Mouse (Mus musculus) liver, postnatal 0 days (tissue): ENCODE measurements around the gene Etfbkmt. TPM values are rescaled to one million over a fixed set of nuclear protein-coding genes. Genes with fewer than 3 reads are reported as not detected.
"Not testable (repeated sequence)": the region's sequence is repeated elsewhere in the genome, so short reads cannot be mapped to it uniquely, and the experiment has no call there.

Experiments
- ATAC-seq: fragments of 200-750 bp; cut with Nextera tagmentation; 2 replicates; pipeline ENCODE4 v1.8.0; 2017; ENCODE audit warnings: mild to moderate bottlenecking, moderate library complexity
- DNase-seq: peaks from one replicate; pipeline ENCODE4 v3.0.0-alpha.2; 2016
- H3K27ac ChIP-seq: fragments of 300-500 bp; sonication (generic); 2 replicates; pipeline ENCODE4 v1.5.1; 2014; ENCODE audit warnings: antibody characterized with exemption, moderate library complexity, mild to moderate bottlenecking, low read depth
- H3K27me3 ChIP-seq: fragments of 300-500 bp; sonication (generic); 2 replicates; pipeline ENCODE4 v1.6.1; 2014; ENCODE audit warnings: low read length, control low read depth, mixed read lengths; ENCODE audit not compliant: insufficient read depth
- H3K36me3 ChIP-seq: fragments of 300-500 bp; sonication (generic); replicated peaks from 2 replicates; pipeline ENCODE4 v1.6.1; 2014; ENCODE audit warnings: mild to moderate bottlenecking, control low read depth, low read length, moderate library complexity, mixed read lengths; ENCODE audit not compliant: insufficient read depth
- H3K4me1 ChIP-seq: fragments of 300-500 bp; sonication (generic); 2 replicates; pipeline ENCODE4 v1.6.1; 2014; ENCODE audit warnings: antibody characterized with exemption, mild to moderate bottlenecking, control low read depth; ENCODE audit not compliant: insufficient read depth
- H3K4me2 ChIP-seq: fragments of 300-500 bp; sonication (generic); 2 replicates; pipeline ENCODE4 v1.6.1; 2014; ENCODE audit warnings: low read depth, mild to moderate bottlenecking, low read length, moderate library complexity, mixed read lengths
- H3K4me3 ChIP-seq: fragments of 300-500 bp; sonication (generic); 2 replicates; pipeline ENCODE4 v1.5.1; 2014; ENCODE audit warnings: low read depth, low read length
- H3K9ac ChIP-seq: fragments of 300-500 bp; sonication (generic); replicated peaks from 2 replicates; pipeline ENCODE4 v1.6.1; 2014; ENCODE audit warnings: mild to moderate bottlenecking, moderate library complexity
- H3K9me3 ChIP-seq: fragments of 300-500 bp; sonication (generic); 2 replicates; pipeline ENCODE4 v1.6.1; 2016; ENCODE audit warnings: mild to moderate bottlenecking, control low read depth, low read length, mixed read lengths
- CTCF ChIP-seq: sonication (generic); IDR thresholded peaks from 2 replicates; pipeline ENCODE4 v1.5.1; 2016; ENCODE audit warnings: antibody characterized with exemption, low read depth
- EP300 ChIP-seq: IDR thresholded peaks from 2 replicates; pipeline ENCODE4 v1.6.1; 2016; ENCODE audit warnings: antibody characterized with exemption, low read depth, mild to moderate bottlenecking
- WGBS: fragments of 180-500 bp; shearing (Covaris S2); extraction: QIAGEN DNeasy Blood & Tissue Kit; methylation state at CpG from one replicate; pipeline ENCODE4 v1.1.7; 2014; ENCODE audit not compliant: insufficient replicate concordance; 5-methylcytosine and 5-hydroxymethylcytosine counted together
- polyA plus RNA-seq: library from polyadenylated mRNA; unstranded; fragments of >200 nt; fragmentation: Nextera tagmentation; extraction: Ambion mirVana; gene quantifications from 2 replicates; pipeline ENCODE4 v1.2.1, GENCODE M21; 2015

Gene Etfbkmt
- polyA plus RNA-seq, 1 experiment from 2014 or later, result 9.7 TPM

DNA sequence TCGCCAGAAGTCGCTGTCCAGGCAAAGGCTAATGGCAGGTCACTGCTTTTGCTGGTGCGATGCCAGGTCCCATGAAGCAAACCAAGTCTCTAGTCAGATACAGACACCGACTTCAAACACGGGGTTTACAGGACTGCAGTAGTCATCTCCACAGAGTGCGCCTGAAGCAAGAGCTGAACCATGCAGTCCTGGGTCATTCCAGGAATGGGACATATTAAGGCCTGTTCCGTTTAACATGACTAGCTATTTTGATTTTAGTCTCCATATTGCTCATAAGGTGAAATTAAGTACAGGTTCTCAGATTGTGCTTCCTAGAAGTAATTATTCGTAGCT lies 49.2 kb downstream of the Etfbkmt start:
- ATAC-seq (peak; percentile 28), DNase-seq (no peak)
- Histone ChIP-seq H3K36me3 (0 out of 2 replicates have a peak, but pooled peaks cover under 1% of the 10 kb centered on the region), H3K4me2 (peak overlapping the region; percentile 85), H3K9me3 (no peaks in the 10 kb centered on the region), H3K27ac (peak overlapping the region; percentile 94), H3K4me3 (peak overlapping the region; percentile 75), H3K9ac (peak overlapping the region; percentile 89), H3K27me3 (no peaks in the 10 kb centered on the region), H3K4me1 (peaks cover 9% of the 10 kb centered on the region)
- TF ChIP-seq CTCF (0 out of 2 replicates have a peak, but pooled peaks have one; percentile 0), EP300 (no peak)
- whole genome bisulfite sequencing, result 30% methylated on average over 8 of the region's 8 CpGs

DNA sequence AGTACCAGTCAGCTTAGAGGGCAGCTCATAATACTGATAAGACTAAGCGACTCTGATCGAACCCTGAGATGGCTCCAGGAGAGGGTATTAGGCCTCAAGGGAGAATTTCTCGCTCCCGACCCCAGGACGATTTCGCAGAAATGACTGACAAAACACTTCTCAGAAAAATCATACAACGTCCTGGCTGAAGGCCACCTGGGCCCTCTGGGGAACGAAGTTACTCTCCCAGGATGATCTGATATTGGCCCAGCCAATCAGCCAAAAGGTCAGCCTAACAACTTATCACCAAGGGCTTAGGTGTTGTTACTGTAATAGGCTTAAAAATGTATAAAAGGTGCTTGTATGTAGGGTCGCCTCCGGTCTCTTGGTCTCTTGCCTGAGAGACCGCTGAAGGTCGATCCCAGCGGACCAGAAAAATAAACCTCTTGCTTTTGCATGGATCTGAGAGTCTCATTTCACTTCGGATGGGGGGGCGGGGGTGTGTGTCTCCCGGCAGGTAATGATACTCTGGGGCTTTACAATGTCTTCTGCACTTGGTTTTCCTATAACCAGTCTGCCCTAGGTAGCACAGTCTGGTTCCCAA lies 49.8 kb downstream of the Etfbkmt start:
- no peak overlapping the region for H3K9ac ChIP-seq
- peak overlapping the region; percentile 94; the same call in 1 of the 2 replicates for H3K27ac ChIP-seq

DNA sequence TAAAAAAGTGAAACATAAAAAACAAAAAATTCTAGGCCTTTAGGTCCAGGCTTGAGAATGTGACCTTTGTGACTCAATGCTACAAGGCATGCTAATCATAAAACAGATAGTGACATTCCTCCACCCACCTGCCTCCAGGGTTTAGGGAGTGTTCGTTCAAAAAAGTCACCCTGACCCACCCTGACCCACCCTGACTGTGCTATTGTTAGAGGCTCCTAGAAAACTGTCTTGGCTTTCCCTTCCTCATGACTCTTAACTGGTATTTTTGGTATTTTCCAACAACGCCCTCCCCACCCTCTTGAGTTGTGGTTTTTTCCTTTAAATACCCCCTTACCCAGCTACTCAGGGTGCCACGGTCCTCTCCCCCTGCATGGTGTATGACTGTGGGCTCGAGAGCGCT lies 52.3 kb downstream of the Etfbkmt start:
- H3K4me3 ChIP-seq, ATAC-seq, H3K4me2 ChIP-seq, DNase-seq, H3K27ac ChIP-seq, H3K9me3 ChIP-seq, H3K9ac ChIP-seq, H3K27me3 ChIP-seq, H3K36me3 ChIP-seq: not testable (repeated sequence)
- peaks cover 11% of the 10 kb centered on the region for H3K4me1 ChIP-seq
- WGBS, result 86% methylated on average over 5 of the region's 5 CpGs

More for the DNA sequence above, 49.8 kb downstream of the Etfbkmt start:
- Histone ChIP-seq H3K4me3 (no peak overlapping the region), H3K27me3 (no peaks in the 10 kb centered on the region), H3K4me2 (peak overlapping the region; percentile 85), H3K36me3 (no peaks in the 10 kb centered on the region), H3K4me1 (peaks cover 9% of the 10 kb centered on the region), H3K9me3 (no peaks in the 10 kb centered on the region)
- no peak for ATAC-seq
- TF ChIP-seq CTCF (no peak), EP300 (no peak)
- WGBS, result 89% methylated on average over 16 of the region's 16 CpGs
- DNase-seq, result no peak

DNA sequence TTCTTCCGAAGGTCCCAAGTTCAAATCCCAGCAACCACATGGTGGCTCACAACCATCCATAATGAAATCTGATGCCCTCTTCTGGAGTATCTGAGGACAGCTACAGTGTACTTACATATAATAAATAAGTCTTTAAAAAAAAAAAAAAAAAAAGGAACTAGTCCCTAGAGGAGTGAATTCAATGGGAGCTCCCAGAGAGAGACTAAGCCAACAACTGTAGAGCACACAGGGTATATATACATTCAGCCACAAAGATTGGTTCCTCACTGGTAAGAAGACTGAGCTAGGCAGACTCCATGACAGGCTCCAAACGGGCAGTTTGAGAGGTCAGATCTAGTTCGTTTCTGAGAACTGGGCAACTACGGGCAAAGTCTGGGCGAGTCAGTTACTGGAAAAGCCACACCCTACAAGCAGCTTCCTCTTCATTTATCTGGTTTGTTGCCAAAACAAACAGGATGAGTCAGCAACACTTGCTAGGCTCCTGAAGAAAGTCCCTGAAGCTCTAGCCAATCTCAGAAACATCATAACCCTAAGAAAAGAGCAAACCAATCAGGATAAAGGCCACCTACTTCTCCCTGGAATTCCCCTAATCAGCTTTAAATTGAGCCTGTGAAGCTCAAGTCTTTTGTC lies 53.7 kb downstream of the Etfbkmt start:
- Histone ChIP-seq H3K36me3 (no peaks in the 10 kb centered on the region), H3K9ac (no peak overlapping the region), H3K27me3 (no peaks in the 10 kb centered on the region), H3K4me1 (peaks cover 6% of the 10 kb centered on the region), H3K4me3 (no peak overlapping the region), H3K9me3 (no peaks in the 10 kb centered on the region), H3K4me2 (0 out of 2 replicates have a peak overlapping the region, but pooled peaks have one; percentile 34), H3K27ac (peak overlapping the region; percentile 92)
- ATAC-seq, result peak; percentile 79
- 32% methylated on average over 5 of the region's 5 CpGs for WGBS
- TF ChIP-seq EP300 (peak; percentile 94), CTCF (no peak)
- peak; percentile 71 for DNase-seq

DNA sequence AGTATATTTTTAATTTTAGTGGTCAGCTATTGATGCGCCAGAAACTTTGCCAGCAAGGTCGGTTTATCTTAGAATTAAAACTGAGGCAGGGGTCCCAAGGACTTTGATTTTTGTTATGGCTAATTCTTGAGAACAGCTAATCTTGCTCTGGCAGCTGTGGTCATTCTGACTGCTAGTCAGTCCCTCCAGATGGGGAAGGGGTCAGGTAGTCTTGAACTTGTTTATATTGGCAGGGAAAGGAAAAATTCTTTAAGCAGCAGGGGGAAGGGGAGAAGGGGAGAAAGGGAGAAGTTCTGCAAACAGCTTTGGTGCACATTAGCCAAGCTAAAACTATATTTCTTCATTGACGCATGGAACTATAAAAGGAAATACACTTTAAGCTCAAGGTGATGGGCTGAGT lies 57.5 kb downstream of the Etfbkmt start:
- WGBS, result 64% methylated on average over 3 of the region's 3 CpGs
- H3K27ac ChIP-seq, result no peak overlapping the region
- no peak for ATAC-seq

DNA sequence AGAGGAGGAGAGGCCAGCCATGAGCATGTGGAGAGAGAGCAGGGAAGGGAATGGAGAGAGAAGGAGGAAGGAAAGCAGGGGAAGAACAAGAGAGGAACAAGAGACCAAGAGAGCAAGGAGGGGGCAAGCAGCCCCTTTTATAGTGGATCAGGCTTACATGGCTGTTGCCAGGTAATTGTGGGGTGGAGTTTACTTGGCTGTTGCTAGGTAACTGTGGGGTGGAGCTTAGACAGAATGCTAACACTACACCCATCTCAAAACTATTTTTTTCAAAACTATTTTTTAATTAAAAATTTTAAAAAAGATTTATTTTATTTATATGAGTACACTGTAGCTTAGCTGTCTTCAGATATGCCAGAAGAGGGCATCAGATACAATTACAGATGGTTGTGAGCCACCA lies 58.9 kb downstream of the Etfbkmt start:
- H3K9ac ChIP-seq, result no peak overlapping the region
- ATAC-seq, result no peak
- TF ChIP-seq CTCF, result no peak
- TF ChIP-seq EP300, result no peak

More for the DNA sequence above, 57.5 kb downstream of the Etfbkmt start:
- Histone ChIP-seq H3K4me1 (peaks cover 2% of the 10 kb centered on the region; the same call in 1 of the 2 replicates), H3K27me3 (no peaks in the 10 kb centered on the region), H3K9me3 (no peaks in the 10 kb centered on the region), H3K9ac (no peak overlapping the region), H3K36me3 (no peaks in the 10 kb centered on the region), H3K4me2 (no peak overlapping the region), H3K4me3 (no peak overlapping the region)
- TF ChIP-seq EP300, result no peak
- no peak for TF ChIP-seq CTCF
- DNase-seq, result no peak

More for the DNA sequence above, 58.9 kb downstream of the Etfbkmt start:
- Histone ChIP-seq H3K27ac (no peak overlapping the region), H3K27me3 (no peaks in the 10 kb centered on the region), H3K4me1 (peaks cover 2% of the 10 kb centered on the region; the same call in 1 of the 2 replicates), H3K4me2 (no peak overlapping the region), H3K4me3 (no peak overlapping the region), H3K9me3 (no peaks in the 10 kb centered on the region), H3K36me3 (no peaks in the 10 kb centered on the region)
- no peak for DNase-seq

Other genes with a start within 250 kb of the Etfbkmt start
- 2.6 and 2.7 TPM in 2 replicates for gene Caprin2, start 243.6 kb upstream of the Etfbkmt start, polyA plus RNA-seq
- 8.3 and 9.4 TPM in 2 replicates for gene Sinhcaf, start 193.4 kb upstream of the Etfbkmt start, polyA plus RNA-seq
- gene Dennd5b, start 38.2 kb upstream of the Etfbkmt start, polyA plus RNA-seq, result 7.4 and 7.9 TPM in 2 replicates
- gene Gm10203, start 9.7 kb upstream of the Etfbkmt start, polyA plus RNA-seq, result not detected in 2 replicates
- 7.1 and 9.1 TPM in 2 replicates for gene Amn1, start 48.9 kb downstream of the Etfbkmt start, polyA plus RNA-seq
- gene Resf1, start 169.6 kb downstream of the Etfbkmt start, polyA plus RNA-seq, result 16.0 and 22.3 TPM in 2 replicates